Mouse (Mus musculus) adipocyte (in vitro differentiated cells): Measurements from ENCODE around the gene Rbbp5.

Source experiments
- DNase-seq: peaks from one replicate; pipeline ENCODE4 v3.0.0-alpha.2; 2016; ENCODE audit warnings: low spot score

Rbbp5 gene

GRCm38 (mm10) chr1:132500535-132500934 lies 23.4 kb downstream of the Rbbp5 start:
- no peak for DNase-seq

- no peak for DNase-seq
These were observed 28.0 kb downstream of the Rbbp5 start for GRCm38 (mm10) chr1:132505155-132505554.

- no peak for DNase-seq
These were observed 28.9 kb downstream of the Rbbp5 start, which contains the start of gene Tmem81 for GRCm38 (mm10) chr1:132506058-132506457. Tmem81 (plus strand) TSS chr1:132506230.

- no peak for DNase-seq
These were observed 29.5 kb downstream of the Rbbp5 start for GRCm38 (mm10) chr1:132506656-132507055.

GRCm38 (mm10) chr1:132509771-132510170 lies 32.6 kb downstream of the Rbbp5 start:
- DNase-seq: no peak

- no peak for DNase-seq
These were observed 34.4 kb downstream of the Rbbp5 start for GRCm38 (mm10) chr1:132511521-132511920.

GRCm38 (mm10) chr1:132512106-132512505 lies 34.9 kb downstream of the Rbbp5 start:
- DNase-seq: no peak

- DNase-seq: no peak
These were observed 38.2 kb downstream of the Rbbp5 start for GRCm38 (mm10) chr1:132515339-132515738.

- DNase-seq: no peak
These were observed 39.6 kb downstream of the Rbbp5 start for GRCm38 (mm10) chr1:132516776-132517175.

- DNase-seq: no peak
These were observed 41.5 kb downstream of the Rbbp5 start for GRCm38 (mm10) chr1:132518621-132519020.

GRCm38 (mm10) chr1:132519734-132520133 lies 42.6 kb downstream of the Rbbp5 start:
- DNase-seq: no peak

- DNase-seq: no peak
These were observed 43.6 kb downstream of the Rbbp5 start for GRCm38 (mm10) chr1:132520764-132521163.

- DNase-seq: no peak
These were observed 45.9 kb downstream of the Rbbp5 start for GRCm38 (mm10) chr1:132523048-132523447.

GRCm38 (mm10) chr1:132523920-132524319 lies 46.8 kb downstream of the Rbbp5 start:
- no peak for DNase-seq

- peak; percentile 83 for DNase-seq
These were observed 48.7 kb downstream of the Rbbp5 start for GRCm38 (mm10) chr1:132525832-132526231.

- no peak for DNase-seq
These were observed 50.9 kb downstream of the Rbbp5 start for GRCm38 (mm10) chr1:132528071-132528470.

- no peak for DNase-seq
These were observed 51.6 kb downstream of the Rbbp5 start for GRCm38 (mm10) chr1:132528647-132529334.

- no peak for DNase-seq
These were observed 53.5 kb downstream of the Rbbp5 start for GRCm38 (mm10) chr1:132530631-132531191.

GRCm38 (mm10) chr1:132532521-132532920 lies 55.4 kb downstream of the Rbbp5 start:
- no peak for DNase-seq

GRCm38 (mm10) chr1:132533840-132534239 lies 56.7 kb downstream of the Rbbp5 start:
- no peak for DNase-seq

- no peak for DNase-seq
These were observed 58.4 kb downstream of the Rbbp5 start for GRCm38 (mm10) chr1:132535541-132535940.

GRCm38 (mm10) chr1:132536416-132536815 lies 59.3 kb downstream of the Rbbp5 start:
- peak; percentile 66 for DNase-seq

GRCm38 (mm10) chr1:132537736-132538135 lies 60.6 kb downstream of the Rbbp5 start:
- no peak for DNase-seq

- no peak for DNase-seq
These were observed 63.5 kb downstream of the Rbbp5 start for GRCm38 (mm10) chr1:132540701-132541100.
